11 mouse cellular contexts compared by ENCODE assay signal in the genomic region with DNA sequence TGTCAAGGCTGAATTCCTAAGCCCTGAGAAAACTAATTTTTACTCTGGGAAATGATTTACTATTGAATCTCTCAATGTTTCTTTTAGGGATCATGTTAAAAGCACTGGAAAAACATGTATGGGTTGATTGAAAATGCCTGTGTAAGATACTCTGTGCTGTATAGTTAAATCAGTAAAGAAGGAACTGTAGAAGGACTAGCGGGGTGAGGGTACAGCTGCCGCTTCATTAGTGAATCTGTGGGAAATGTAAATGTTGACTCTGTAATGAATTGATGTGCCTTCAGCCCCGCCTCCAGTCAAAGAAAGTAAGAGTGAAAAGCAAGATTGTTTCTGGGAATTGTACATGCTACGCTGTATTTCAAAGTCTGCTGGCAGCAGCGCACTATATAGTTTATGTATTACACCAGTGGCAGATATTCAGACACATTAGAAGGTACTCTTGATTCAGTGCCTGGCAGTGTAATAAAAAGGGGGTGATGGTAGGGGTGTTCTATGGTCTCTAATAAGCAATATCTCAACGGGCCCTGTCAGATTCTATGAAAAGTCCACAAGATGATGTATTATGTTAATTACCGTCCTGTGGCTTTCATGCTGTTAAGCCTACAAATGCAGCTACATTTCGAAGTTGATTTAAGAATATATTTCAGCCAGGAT.
DNase-seq lines count a peak whose midpoint lies in the region; ATAC-seq lines count a peak whose summit lies in the region.
"Had no signal": no experiment of that assay in that cellular context is flagged by ENCODE, and none has a peak within 500 bp of the region (broad histone marks: within the 10 kb centered on the region; RNA-seq: fewer than 3 reads in every experiment).

No protein-coding gene starts in this region.

- no peak for ATAC-seq in limb, embryonic 11.5 days (ENCODE audit: insufficient number of reproducible peaks, low FRiP score, low TSS enrichment, low read depth)
- peak; percentile 39; the same call in 1 of the 2 replicates for ATAC-seq in forebrain, embryonic 15.5 days (replicated peaks)
- ATAC-seq in hindbrain, embryonic 15.5 days (ENCODE audit: low FRiP score, low read depth) = peak; percentile 60; the same call in 1 of the 2 replicates
- peak; percentile 61; the same call in 1 of the 2 replicates for ATAC-seq in stomach, embryonic 14.5 days (ENCODE audit: insufficient number of reproducible peaks, insufficient read depth, low FRiP score, low read depth)
- ATAC-seq: liver, embryonic 12.5 days had no signal

- H3K9ac ChIP-seq in limb, embryonic 11.5 days (ENCODE audit: low read length) = no peak overlapping the region
- H3K9ac ChIP-seq in forebrain, embryonic 15.5 days (replicated peaks) = no peak overlapping the region
- H3K9ac ChIP-seq in hindbrain, embryonic 15.5 days = no peak overlapping the region
- no peak overlapping the region for H3K9ac ChIP-seq in stomach, embryonic 14.5 days (replicated peaks; ENCODE audit: low read depth, low read length)
- H3K9ac ChIP-seq: liver, embryonic 12.5 days had no signal

- WGBS in limb, embryonic 11.5 days = 74% methylated on average over 8 of the region's 8 CpGs
- 84% methylated on average over 8 of the region's 8 CpGs for WGBS in limb, embryonic 10.5 days
- WGBS in forebrain, embryonic 15.5 days = 28% methylated on average over 8 of the region's 8 CpGs
- 27% methylated on average over 8 of the region's 8 CpGs for WGBS in hindbrain, embryonic 15.5 days
- 29% methylated on average over 8 of the region's 8 CpGs for WGBS in stomach, embryonic 14.5 days

- peak; percentile 20 for DNase-seq in limb, embryonic 11.5 days (ENCODE audit: low spot score)
- no peak for DNase-seq in limb, embryonic 10.5 days (ENCODE audit: low spot score)
- DNase-seq in gastrocnemius, postnatal 10 days = no peak
- DNase-seq in layer of hippocampus, postnatal 36 days = no peak
- DNase-seq: adrenal gland, postnatal 10 days; heart, postnatal 10 days; kidney, postnatal 25 days had no signal

- H3K9me3 ChIP-seq in limb, embryonic 11.5 days (ENCODE audit: control insufficient read depth, low read length) = no peaks in the 10 kb centered on the region
- no peaks in the 10 kb centered on the region for H3K9me3 ChIP-seq in limb, embryonic 10.5 days (replicated peaks)
- no peaks in the 10 kb centered on the region for H3K9me3 ChIP-seq in forebrain, embryonic 15.5 days
- H3K9me3 ChIP-seq in hindbrain, embryonic 15.5 days = no peaks in the 10 kb centered on the region
- H3K9me3 ChIP-seq in stomach, embryonic 14.5 days (ENCODE audit: control insufficient read depth, low read depth, low read length) = no peaks in the 10 kb centered on the region
- H3K9me3 ChIP-seq: liver, embryonic 12.5 days had no signal

- no peak overlapping the region for H3K27ac ChIP-seq in limb, embryonic 11.5 days (replicated peaks; ENCODE audit: low read depth, low read length)
- H3K27ac ChIP-seq in limb, embryonic 10.5 days = no peak overlapping the region
- H3K27ac ChIP-seq in forebrain, embryonic 15.5 days (replicated peaks) = no peak overlapping the region
- H3K27ac ChIP-seq in hindbrain, embryonic 15.5 days (replicated peaks) = peak overlapping the region; percentile 17; the same call in 1 of the 2 replicates
- peak overlapping the region; percentile 46; the same call in 1 of the 2 replicates for H3K27ac ChIP-seq in stomach, embryonic 14.5 days (ENCODE audit: low read length)
- H3K27ac ChIP-seq: liver, embryonic 12.5 days had no signal

- H3K27me3 ChIP-seq in limb, embryonic 11.5 days (ENCODE audit: control insufficient read depth, insufficient read depth, low read length) = no peaks in the 10 kb centered on the region
- H3K27me3 ChIP-seq in limb, embryonic 10.5 days (ENCODE audit: low read depth, poor library complexity, severe bottlenecking) = no peaks in the 10 kb centered on the region
- H3K27me3 ChIP-seq in forebrain, embryonic 15.5 days = no peaks in the 10 kb centered on the region
- H3K27me3 ChIP-seq in hindbrain, embryonic 15.5 days = no peaks in the 10 kb centered on the region
- no peaks in the 10 kb centered on the region for H3K27me3 ChIP-seq in stomach, embryonic 14.5 days (ENCODE audit: control insufficient read depth, insufficient read depth, low read length)
- H3K27me3 ChIP-seq: liver, embryonic 12.5 days had no signal

- H3K36me3 ChIP-seq in limb, embryonic 11.5 days (ENCODE audit: control insufficient read depth, insufficient read depth, low read length) = no peaks in the 10 kb centered on the region
- peaks cover 3% of the 10 kb centered on the region; the same call in 1 of the 2 replicates for H3K36me3 ChIP-seq in limb, embryonic 10.5 days
- no peaks in the 10 kb centered on the region for H3K36me3 ChIP-seq in forebrain, embryonic 15.5 days
- H3K36me3 ChIP-seq in hindbrain, embryonic 15.5 days = no peaks in the 10 kb centered on the region
- H3K36me3 ChIP-seq in stomach, embryonic 14.5 days (ENCODE audit: control insufficient read depth, insufficient read depth, low read length) = no peaks in the 10 kb centered on the region

- H3K4me1 ChIP-seq in limb, embryonic 11.5 days (ENCODE audit: control insufficient read depth, insufficient read depth, low read length) = peaks cover 15% of the 10 kb centered on the region; the same call in 1 of the 2 replicates
- peaks cover 57% of the 10 kb centered on the region for H3K4me1 ChIP-seq in limb, embryonic 10.5 days
- H3K4me1 ChIP-seq in forebrain, embryonic 15.5 days = peaks cover 12% of the 10 kb centered on the region
- H3K4me1 ChIP-seq in hindbrain, embryonic 15.5 days (replicated peaks) = peaks cover 44% of the 10 kb centered on the region
- H3K4me1 ChIP-seq in stomach, embryonic 14.5 days (ENCODE audit: control insufficient read depth, insufficient read depth, low read length) = peaks cover 8% of the 10 kb centered on the region; the same call in 1 of the 2 replicates

- no peak overlapping the region for H3K4me3 ChIP-seq in limb, embryonic 11.5 days (ENCODE audit: low read depth, low read length)
- no peak overlapping the region for H3K4me3 ChIP-seq in limb, embryonic 10.5 days
- H3K4me3 ChIP-seq in forebrain, embryonic 15.5 days = no peak overlapping the region
- no peak overlapping the region for H3K4me3 ChIP-seq in hindbrain, embryonic 15.5 days
- H3K4me3 ChIP-seq in stomach, embryonic 14.5 days (ENCODE audit: low read depth, low read length) = no peak overlapping the region
- H3K4me3 ChIP-seq: liver, embryonic 12.5 days had no signal

- H3K4me2 ChIP-seq in limb, embryonic 11.5 days (ENCODE audit: low read depth, severe bottlenecking) = no peak overlapping the region
- H3K4me2 ChIP-seq in forebrain, embryonic 15.5 days (replicated peaks) = no peak overlapping the region
- no peak overlapping the region for H3K4me2 ChIP-seq in hindbrain, embryonic 15.5 days
- H3K4me2 ChIP-seq in stomach, embryonic 14.5 days (replicated peaks; ENCODE audit: low read depth, low read length) = no peak overlapping the region
- H3K4me2 ChIP-seq: liver, embryonic 12.5 days had no signal

Comparison
In these comparisons a context has a peak if more than half of its experiments do, and no peak if none do; other contexts are left out.
1. H3K27ac ChIP-seq: peak in hindbrain, embryonic 15.5 days (single experiment) and stomach, embryonic 14.5 days (single experiment); none in limb, embryonic 11.5 days (single experiment), limb, embryonic 10.5 days (single experiment) and forebrain, embryonic 15.5 days (single experiment).